Mouse (Mus musculus) midbrain, embryonic 10.5 days (tissue): Measurements from ENCODE around the gene Zfp706. TPM values are rescaled to one million over a fixed set of nuclear protein-coding genes. Genes with fewer than 3 reads are reported as not detected.
A peak's percentile ranks its signal among the peaks of the same experiment; 100 is the strongest.

Experiments used
- DNase-seq: peaks from one replicate; pipeline ENCODE4 v3.0.0-alpha.2; 2017; ENCODE audit warnings: low spot score
- H3K27ac ChIP-seq: fragments of 300-500 bp; sonication (generic); replicated peaks from 2 replicates; pipeline ENCODE4 v1.5.1; 2016; ENCODE audit warnings: mild to moderate bottlenecking
- H3K27me3 ChIP-seq: fragments of 300-500 bp; sonication (generic); 2 replicates; pipeline ENCODE4 v1.6.1; 2016; ENCODE audit warnings: low read depth, mild to moderate bottlenecking; ENCODE audit not compliant: poor library complexity, severe bottlenecking
- H3K36me3 ChIP-seq: fragments of 300-500 bp; sonication (generic); 2 replicates; pipeline ENCODE4 v1.6.1; 2016; ENCODE audit warnings: mild to moderate bottlenecking, moderate library complexity
- H3K4me1 ChIP-seq: fragments of 300-500 bp; sonication (generic); 2 replicates; pipeline ENCODE4 v1.6.1; 2016
- H3K4me3 ChIP-seq: fragments of 300-500 bp; sonication (generic); 2 replicates; pipeline ENCODE4 v1.5.1; 2016; ENCODE audit warnings: mild to moderate bottlenecking, moderate library complexity
- H3K9me3 ChIP-seq: fragments of 300-500 bp; sonication (generic); replicated peaks from 2 replicates; pipeline ENCODE4 v1.6.1; 2016; ENCODE audit warnings: mild to moderate bottlenecking
- whole genome bisulfite sequencing: fragments of 180-500 bp; shearing (Covaris S2); methylation state at CpG from one replicate; pipeline ENCODE4 v1.1.7; 2016; 5-methylcytosine and 5-hydroxymethylcytosine counted together
- polyA plus RNA-seq: library from polyadenylated mRNA; unstranded; fragments of >200 nt; fragmentation: Nextera tagmentation; extraction: Ambion mirVana; gene quantifications from 2 replicates; pipeline ENCODE4 v1.2.1, GENCODE M21; 2016

The Zfp706 gene
- polyA plus RNA-seq, 1 experiment from 2014 or later = 502 TPM

DNA sequence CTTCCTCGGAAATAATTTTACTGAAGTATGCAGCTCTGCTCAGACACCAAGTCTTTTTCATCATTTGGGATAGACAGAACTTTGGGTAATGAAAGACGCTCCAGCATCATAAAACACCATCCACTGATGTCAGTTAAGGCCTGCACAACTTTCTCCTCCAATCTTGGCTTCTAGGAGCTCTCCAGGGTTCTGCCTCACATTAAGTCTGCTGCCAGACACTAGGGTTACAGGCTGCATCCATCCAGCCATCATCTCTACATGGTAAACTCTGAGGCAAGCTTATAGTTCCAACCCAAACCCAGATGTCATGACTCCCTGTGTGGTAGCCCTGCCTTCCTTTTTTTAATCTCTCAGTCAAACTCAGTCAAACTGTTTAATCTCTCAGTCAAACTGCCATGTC is 25.9 kb upstream of the Zfp706 start:
- Histone ChIP-seq H3K4me3 (no peak overlapping the region), H3K9me3 (no peaks in the 10 kb centered on the region), H3K27me3 (no peaks in the 10 kb centered on the region), H3K36me3 (no peaks in the 10 kb centered on the region), H3K27ac (no peak overlapping the region), H3K4me1 (peaks cover 4% of the 10 kb centered on the region; the same call in 1 of the 2 replicates)
- WGBS = 86% methylated on average over 2 of the region's 2 CpGs
- no peak for DNase-seq

DNA sequence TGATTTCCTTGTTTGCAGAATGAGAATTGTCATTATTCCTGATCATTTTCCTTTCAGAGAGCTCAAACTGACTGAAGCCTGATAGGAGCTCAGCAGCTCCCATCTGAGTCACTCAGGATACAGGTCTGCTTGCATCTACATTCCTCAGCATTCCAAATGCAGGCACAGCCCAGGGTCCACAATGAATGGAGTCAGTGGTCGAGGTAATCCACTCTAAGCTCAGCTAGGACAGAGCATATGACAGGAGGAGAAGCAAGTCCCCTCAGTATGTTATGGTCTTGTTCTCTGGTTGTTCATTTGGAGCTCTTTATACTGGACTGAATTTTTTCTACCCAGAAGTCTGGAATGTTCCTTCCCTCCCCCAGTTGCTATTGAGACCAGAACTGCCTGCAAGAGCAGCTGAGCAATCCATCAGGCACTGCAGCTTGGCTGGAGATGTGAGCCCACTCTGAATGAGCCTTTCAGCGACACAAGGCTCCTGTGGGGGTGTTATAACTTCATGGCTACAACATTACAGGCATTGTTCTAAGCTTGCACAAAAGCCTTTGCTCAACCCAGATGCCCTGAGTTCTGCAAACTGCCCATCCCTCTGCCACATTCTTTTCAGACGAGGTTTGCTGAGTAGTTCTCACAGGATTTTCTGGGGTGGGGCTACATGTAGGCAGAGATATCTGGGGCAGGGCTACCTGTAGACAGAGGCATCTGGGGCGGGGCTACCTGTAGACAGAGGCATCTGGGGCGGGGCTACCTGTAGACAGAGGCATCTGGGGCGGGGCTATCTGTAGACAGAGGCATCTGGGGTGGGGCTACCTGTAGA is 24.0 kb upstream of the Zfp706 start:
- no peak for DNase-seq
- no peak overlapping the region for H3K27ac ChIP-seq

DNA sequence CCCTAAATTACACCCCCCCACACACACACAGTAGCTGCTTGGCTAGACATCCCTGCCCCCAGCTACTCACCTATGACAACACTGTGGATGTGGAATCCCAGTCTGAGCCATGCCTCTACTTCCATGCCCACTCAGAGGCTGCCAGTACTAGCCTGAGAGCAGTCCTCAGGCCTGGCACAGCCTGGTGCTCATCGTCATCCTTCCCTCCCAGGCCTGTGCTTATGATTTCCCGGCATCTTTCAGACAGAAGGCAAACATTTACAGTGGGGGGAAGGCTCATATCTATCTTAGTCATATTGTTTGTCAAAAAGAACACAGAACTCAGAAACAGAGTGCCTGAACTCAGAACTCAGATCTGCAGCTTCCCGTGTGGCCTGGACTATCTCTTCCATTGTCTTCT is 23.4 kb upstream of the Zfp706 start:
- Histone ChIP-seq H3K36me3 (no peaks in the 10 kb centered on the region), H3K9me3 (no peaks in the 10 kb centered on the region), H3K27ac (no peak overlapping the region), H3K27me3 (no peaks in the 10 kb centered on the region), H3K4me1 (peaks cover 4% of the 10 kb centered on the region; the same call in 1 of the 2 replicates), H3K4me3 (no peak overlapping the region)
- DNase-seq = no peak
- 91% methylated on average over 3 of the region's 3 CpGs for WGBS

More for the DNA sequence above, 24.0 kb upstream of the Zfp706 start:
- no peaks in the 10 kb centered on the region for H3K36me3 ChIP-seq
- H3K4me3 ChIP-seq = no peak overlapping the region
- H3K4me1 ChIP-seq = peaks cover 4% of the 10 kb centered on the region; the same call in 1 of the 2 replicates
- 41% methylated on average over 6 of the region's 6 CpGs for WGBS
- H3K9me3 ChIP-seq = no peaks in the 10 kb centered on the region
- no peaks in the 10 kb centered on the region for H3K27me3 ChIP-seq

DNA sequence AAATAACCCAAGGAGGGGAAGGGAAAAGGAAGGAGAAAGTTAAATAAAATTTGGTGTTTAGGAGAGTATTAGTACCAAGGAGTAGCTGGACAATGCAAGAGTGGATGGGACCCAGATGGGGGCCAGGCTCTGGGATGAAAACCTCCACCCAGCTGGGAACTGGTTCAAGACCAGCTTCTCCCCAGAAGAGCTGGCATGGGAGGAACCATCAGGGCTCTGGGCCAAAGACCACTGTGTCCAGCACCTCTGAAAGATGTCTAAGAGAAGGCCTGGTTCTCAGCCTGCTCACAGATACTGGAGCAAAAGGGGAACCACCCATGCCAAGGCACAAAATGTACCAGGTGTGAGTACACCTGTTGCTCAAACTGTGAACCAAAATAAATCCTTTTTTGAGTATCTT is 20.4 kb upstream of the Zfp706 start:
- no peak for DNase-seq
- Histone ChIP-seq H3K27me3 (no peaks in the 10 kb centered on the region), H3K4me3 (no peak overlapping the region), H3K27ac (no peak overlapping the region), H3K4me1 (peaks cover 4% of the 10 kb centered on the region; the same call in 1 of the 2 replicates), H3K36me3 (no peaks in the 10 kb centered on the region), H3K9me3 (no peaks in the 10 kb centered on the region)

DNA sequence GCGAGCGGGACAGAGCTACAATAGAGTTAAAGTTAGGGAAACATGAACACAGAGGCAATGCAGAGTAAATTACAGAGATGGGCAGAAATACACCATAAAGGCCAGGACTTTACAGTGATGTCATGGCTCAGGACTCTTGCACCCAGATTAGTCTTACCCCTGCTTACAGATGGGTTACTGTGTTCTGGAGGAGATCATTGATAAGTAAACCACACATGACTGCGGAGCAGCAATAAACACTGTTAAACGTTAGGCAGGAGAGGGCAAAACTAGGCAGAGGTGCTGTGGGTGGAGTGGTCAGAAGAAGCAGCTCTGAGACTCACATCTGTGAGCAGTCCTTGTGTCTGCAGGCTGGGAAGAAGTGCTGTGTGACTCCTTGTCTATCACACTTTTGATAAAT is 18.9 kb upstream of the Zfp706 start:
- no peaks in the 10 kb centered on the region for H3K36me3 ChIP-seq

DNA sequence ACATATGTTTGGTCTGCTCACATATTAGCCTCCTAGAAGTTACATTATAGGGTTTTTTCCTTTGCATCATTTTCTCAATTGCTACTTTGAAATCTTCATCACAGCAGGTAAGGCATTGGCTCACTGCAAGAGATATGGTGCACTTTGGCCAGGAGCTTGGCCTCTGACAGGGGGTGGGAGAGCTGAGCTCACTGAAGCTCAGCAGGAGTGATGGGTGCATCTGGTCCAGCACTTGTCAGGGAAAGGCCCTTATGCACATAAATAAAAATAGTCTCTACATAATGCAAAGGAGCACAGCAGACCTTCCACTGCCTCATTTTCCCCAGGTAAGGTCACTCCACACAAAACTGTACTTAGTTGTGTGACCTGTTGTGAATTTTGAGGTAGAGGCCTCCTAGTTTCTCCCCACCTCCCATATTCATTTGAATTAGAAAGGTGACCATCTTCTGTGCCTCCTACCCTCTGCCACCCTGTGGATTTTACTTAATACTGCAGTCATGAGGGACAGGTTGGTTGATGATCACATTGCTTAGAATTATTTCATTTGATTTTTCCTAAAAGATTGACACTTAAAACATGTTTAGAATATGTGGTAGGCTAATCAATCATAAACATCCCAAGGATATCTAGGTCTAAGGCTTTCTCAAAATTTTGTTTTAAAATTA is 13.1 kb upstream of the Zfp706 start:
- no peak overlapping the region for H3K27ac ChIP-seq

More for the DNA sequence above, 18.9 kb upstream of the Zfp706 start:
- Histone ChIP-seq H3K4me1 (peaks cover 1% of the 10 kb centered on the region; the same call in 1 of the 2 replicates), H3K27ac (no peak overlapping the region), H3K27me3 (no peaks in the 10 kb centered on the region), H3K9me3 (no peaks in the 10 kb centered on the region), H3K4me3 (no peak overlapping the region)
- 89% methylated on average over 4 of the region's 4 CpGs for WGBS
- no peak for DNase-seq

DNA sequence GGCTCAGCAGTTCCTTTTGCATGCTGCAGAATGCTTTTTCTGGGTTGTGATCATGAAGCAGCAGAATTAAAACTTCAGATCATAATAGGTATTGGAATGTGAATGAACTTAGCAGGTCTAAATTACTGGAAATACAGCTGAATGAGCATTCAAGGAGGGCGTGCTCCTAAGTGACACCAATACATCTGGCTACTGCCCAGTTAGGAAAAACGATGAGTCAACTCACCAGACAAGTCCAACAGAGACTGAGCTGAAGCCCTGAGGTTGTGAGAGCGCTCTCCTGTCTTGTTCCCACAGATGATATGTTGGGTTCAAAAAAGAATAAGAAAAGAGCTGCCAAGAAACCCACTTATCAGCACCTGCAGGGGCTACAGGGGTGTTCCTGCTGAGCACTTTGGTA is 11.9 kb upstream of the Zfp706 start:
- Histone ChIP-seq H3K4me1 (no peaks in the 10 kb centered on the region), H3K36me3 (no peaks in the 10 kb centered on the region), H3K9me3 (no peaks in the 10 kb centered on the region), H3K27ac (no peak overlapping the region), H3K4me3 (no peak overlapping the region), H3K27me3 (no peaks in the 10 kb centered on the region)
- WGBS = 84% methylated on average over 3 of the region's 3 CpGs
- no peak for DNase-seq

More for the DNA sequence above, 13.1 kb upstream of the Zfp706 start:
- Histone ChIP-seq H3K4me1 (no peaks in the 10 kb centered on the region), H3K27me3 (no peaks in the 10 kb centered on the region), H3K4me3 (no peak overlapping the region), H3K36me3 (no peaks in the 10 kb centered on the region), H3K9me3 (no peaks in the 10 kb centered on the region)
- no peak for DNase-seq

DNA sequence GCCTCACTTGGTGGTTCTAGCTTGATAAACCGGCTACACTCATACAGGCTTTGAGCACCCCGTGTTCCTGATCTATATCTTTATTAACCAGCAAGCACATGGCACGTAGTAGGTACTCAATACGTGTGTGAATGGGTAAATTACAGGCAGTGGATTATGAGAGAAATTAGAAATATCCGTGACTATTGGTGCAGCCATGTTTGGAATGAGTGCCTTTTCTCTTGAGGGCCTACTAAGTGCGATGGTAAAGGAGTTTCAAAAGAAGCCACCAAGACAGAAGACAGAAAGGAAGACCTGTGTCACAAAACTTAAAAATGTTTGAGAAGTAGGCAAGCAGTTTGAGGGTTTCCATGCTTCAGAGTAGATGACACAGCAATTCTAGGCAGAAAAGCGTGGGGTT is 4.3 kb upstream of the Zfp706 start:
- Histone ChIP-seq H3K9me3 (no peaks in the 10 kb centered on the region), H3K4me1 (peaks cover 17% of the 10 kb centered on the region), H3K4me3 (no peak overlapping the region), H3K27me3 (no peaks in the 10 kb centered on the region), H3K27ac (no peak overlapping the region), H3K36me3 (no peaks in the 10 kb centered on the region)
- no peak for DNase-seq
- 91% methylated on average over 7 of the region's 7 CpGs for WGBS

DNA sequence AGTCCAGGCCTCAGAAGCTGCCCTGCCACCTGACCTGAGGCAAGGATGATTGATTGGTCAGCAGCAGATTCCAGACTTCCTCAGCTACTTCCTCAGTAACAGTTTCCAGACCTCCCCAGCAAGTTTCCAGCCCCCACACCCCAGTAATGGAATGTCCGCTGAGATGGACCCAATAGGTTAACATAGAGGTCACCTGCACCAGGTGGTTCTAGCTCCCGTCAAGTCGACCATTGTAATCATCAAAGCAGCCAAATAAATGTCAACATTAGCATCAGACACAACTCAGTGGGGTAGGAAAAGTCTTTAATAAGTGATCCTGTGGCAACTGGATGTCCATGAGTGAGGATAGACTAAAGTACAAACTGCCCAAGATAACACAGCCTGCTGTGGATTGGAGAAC is 3.7 kb upstream of the Zfp706 start:
- Histone ChIP-seq H3K27me3 (no peaks in the 10 kb centered on the region), H3K27ac (no peak overlapping the region), H3K36me3 (no peaks in the 10 kb centered on the region), H3K4me1 (peaks cover 17% of the 10 kb centered on the region), H3K4me3 (no peak overlapping the region), H3K9me3 (no peaks in the 10 kb centered on the region)
- 82% methylated on average over 3 of the region's 3 CpGs for WGBS
- DNase-seq = no peak

DNA sequence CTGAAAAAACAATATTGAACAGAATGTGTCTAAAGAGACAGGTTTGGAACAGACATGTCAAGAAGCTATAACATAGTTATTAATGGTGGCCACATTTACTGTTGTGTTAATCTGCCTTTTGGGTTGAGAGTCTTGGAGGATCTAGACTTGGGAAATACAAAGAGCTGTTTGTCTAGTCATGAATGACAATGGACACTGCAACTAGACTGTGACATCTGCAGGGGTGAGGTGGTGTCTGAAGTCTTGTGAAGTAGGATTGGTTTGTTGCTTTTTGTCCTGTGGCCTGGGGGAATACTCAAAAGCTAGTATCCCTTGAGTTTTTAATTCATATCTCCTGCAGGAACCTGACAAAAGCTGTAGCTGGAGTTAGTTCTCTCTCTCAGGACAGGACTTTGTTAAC is 973 bp upstream of the Zfp706 start:
- no peaks in the 10 kb centered on the region for H3K9me3 ChIP-seq
- H3K4me3 ChIP-seq = peak overlapping the region; percentile 88
- DNase-seq = no peak
- H3K36me3 ChIP-seq = peaks cover 17% of the 10 kb centered on the region
- peak overlapping the region; percentile 99 for H3K27ac ChIP-seq
- peaks cover 33% of the 10 kb centered on the region for H3K4me1 ChIP-seq
- H3K27me3 ChIP-seq = no peaks in the 10 kb centered on the region

DNA sequence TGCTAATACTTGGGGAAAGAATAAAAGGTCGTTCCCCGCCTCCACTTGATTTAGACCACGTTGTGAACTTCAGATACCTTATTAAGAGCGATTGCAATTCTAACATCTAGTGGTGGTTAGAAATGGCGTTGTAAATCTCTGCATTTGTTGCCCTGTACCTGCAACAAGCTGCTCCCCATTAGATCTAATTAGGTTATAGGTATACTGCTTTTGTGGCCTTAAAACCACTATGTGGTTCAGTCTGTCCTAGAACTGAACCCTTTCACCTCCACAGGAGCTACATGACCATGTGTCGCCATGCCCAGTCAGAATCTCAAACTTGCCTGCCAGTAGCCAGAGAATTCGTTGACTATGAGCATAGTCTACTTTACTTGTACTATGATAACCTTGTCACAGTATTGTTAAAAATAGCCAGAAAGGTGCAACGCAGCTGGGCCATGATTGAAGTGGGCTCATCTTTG is 416 bp upstream of the Zfp706 start:
- H3K27me3 ChIP-seq = no peaks in the 10 kb centered on the region
- DNase-seq = no peak
- H3K9me3 ChIP-seq = no peaks in the 10 kb centered on the region
- H3K4me1 ChIP-seq = peaks cover 33% of the 10 kb centered on the region
- H3K27ac ChIP-seq = peak overlapping the region; percentile 99
- peak overlapping the region; percentile 88 for H3K4me3 ChIP-seq
- H3K36me3 ChIP-seq = peaks cover 23% of the 10 kb centered on the region
- 34% methylated on average over 8 of the region's 8 CpGs for WGBS

DNA sequence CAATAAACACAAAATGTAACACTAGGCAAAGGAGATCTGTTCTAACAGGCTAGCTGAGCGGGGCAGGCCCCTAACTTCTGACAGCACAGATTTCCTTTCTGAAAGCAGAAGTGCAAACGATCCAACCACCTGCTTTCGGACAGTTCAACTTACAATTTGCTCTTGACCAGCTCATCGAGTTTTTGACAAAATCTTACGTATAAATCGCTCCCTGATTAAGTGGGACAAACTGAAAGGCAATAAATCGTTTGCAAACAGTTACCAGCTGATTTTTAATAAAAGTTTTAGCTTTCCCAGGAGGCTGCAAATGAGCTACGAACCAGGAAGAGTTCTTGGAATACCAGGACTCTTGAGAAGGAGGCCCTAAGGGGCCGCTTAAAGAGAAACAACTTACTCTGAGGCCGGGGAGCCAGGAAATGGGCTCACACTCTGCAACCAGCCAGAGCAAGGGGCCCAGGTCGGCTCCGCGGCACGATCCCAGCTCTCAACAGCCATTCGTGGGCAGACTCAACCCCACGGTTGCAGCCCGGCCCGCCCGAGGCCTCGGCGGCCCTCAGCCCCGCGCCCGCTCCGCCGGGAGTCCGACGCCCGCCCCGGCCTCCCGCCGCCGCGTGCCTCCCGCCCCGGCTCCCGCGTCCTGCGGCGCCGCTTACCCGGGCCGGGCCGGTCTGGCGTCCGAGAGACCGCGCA is 953 bp downstream of the Zfp706 start:
- H3K9me3 ChIP-seq = no peaks in the 10 kb centered on the region
- peaks cover 36% of the 10 kb centered on the region for H3K36me3 ChIP-seq
- peak overlapping the region; percentile 99 for H3K27ac ChIP-seq
- under 1% methylated on average over 48 of the region's 48 CpGs for WGBS
- DNase-seq = peak; percentile 27
- peak overlapping the region; percentile 88 for H3K4me3 ChIP-seq
- H3K4me1 ChIP-seq = peaks cover 33% of the 10 kb centered on the region
- no peaks in the 10 kb centered on the region for H3K27me3 ChIP-seq
